Mouse (Mus musculus): ENCODE measurements around the gene Mgst2.

The Mgst2 gene

DNA sequence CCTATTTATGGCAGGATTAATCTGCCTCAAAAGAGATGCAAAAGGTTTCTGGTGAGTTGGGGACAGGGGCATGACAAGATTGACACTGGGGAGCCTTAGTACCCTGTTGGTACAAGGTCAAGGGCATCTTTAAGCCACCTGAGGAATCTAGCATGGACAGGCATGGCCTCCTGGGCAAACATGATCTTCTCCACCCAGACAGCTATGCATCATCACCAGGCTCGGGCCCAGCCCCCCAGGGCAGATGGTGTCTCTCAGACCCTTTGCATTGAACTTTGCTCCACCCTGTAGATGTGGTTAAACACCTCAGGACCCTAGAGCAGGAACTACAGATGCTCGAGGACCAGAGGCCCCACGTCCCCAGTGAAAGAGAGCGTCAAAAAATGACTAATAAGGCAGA is at the start of gene Mgst2:
Gene Mgst2, plus strand, starts transcription at position 301 of the 400 bp plus-strand sequence.
- in situ Hi-C loops (cut with MboI, MseI) = no loop called here

GRCm38 (mm10) chr3:51611972-51612371 is 48.2 kb upstream of the Mgst2 start:
- in situ Hi-C loops (cut with MboI, MseI) = no loop called here

DNA sequence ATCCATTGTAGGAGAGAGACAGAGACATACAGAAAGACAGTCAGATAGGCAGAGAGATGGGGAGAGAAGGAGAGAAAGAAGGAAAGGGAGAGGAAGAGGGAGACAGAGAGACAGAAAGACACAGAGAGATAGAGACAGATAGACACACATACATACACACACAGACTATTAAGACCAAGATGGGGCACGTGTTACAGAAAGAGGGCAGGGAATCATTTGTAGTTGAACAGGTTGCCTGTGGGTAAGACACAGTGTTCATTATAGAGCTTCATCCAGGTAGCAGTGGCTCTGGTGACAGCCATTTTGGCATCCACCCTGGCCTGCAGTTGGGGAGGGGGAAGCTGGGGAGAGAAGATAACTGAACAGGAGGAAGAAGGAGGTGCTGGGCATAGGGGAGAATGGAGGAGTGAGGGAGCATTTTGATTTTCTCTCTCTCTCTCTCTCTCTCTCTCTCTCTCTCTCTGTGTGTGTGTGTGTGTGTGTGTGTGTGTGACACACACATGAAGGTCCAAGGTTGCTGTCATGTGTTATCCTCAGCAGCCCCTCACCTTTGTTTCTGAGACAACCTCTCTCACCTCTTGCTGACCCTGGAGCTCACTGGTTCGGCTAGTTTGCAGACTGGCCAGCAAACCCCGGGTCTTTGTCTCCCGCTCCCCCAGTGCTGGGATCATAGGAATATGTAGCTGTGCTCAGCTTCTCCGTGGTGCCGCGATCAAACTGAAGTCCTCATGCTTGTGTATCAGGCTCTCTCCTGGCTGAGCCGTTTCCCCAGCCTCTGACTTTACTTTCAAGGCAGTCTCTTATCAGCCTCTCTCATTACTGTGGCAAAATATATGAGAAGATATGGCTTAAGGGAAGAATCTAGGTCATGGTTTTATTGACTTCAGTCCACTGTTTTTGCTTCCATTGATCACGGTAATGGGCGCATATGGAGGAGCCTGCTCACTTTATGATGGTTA is 47.5 kb upstream of the Mgst2 start:
- in situ Hi-C loops (cut with MboI, MseI) = no loop called here

GRCm38 (mm10) chr3:51614278-51614677 is 45.9 kb upstream of the Mgst2 start:
- in situ Hi-C loops (cut with MboI, MseI) = no loop called here

DNA sequence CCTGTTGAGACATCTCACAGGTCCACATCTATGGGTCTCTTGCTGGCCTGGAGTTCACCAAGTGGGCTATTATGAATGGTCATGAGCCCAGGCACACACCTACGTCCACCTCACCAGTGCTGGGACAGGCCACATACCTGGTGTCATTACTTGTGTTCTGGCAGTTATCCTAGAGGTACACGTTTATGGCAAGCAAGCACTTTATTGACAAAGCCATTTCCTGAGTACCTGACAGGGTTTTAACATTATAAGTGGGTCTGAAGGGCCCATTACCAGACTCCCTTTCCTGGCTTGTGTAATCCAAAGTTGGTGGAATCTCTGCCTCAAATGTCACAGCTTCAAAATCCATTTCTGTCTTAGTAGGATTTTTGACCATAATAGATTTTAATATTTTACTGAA is 36.2 kb upstream of the Mgst2 start:
- in situ Hi-C loops (cut with MboI, MseI) = no loop called here

- in situ Hi-C loops (cut with MboI, MseI) = no loop called here
Measured at GRCm38 (mm10) chr3:51627741-51628140, 32.4 kb upstream of the Mgst2 start.

DNA sequence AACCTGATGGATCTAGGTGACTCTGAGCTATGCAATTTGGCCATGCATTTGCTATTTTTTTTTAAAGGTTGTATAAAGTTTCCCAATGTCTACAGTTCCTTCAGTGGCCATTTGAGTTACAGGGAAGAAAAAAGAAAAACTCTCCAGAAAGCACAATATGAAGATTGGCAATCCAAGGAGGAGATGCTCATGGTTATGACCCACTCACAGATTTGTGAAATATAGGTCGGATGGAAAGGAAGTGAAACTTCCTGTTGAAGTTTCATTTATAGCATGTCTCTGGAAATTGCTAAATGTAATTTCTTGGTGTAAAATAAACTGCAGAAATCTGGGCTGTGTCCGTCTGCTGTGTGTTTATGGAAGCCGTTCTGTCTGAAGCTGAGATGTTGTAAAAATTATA is 31.2 kb upstream of the Mgst2 start:
- in situ Hi-C loops (cut with MboI, MseI) = no loop called here

- in situ Hi-C loops (cut with MboI, MseI) = no loop called here
Measured at GRCm38 (mm10) chr3:51630746-51631145, 29.4 kb upstream of the Mgst2 start.

- in situ Hi-C loops (cut with MboI, MseI) = no loop called here
Measured at GRCm38 (mm10) chr3:51631971-51632370, 28.2 kb upstream of the Mgst2 start.

DNA sequence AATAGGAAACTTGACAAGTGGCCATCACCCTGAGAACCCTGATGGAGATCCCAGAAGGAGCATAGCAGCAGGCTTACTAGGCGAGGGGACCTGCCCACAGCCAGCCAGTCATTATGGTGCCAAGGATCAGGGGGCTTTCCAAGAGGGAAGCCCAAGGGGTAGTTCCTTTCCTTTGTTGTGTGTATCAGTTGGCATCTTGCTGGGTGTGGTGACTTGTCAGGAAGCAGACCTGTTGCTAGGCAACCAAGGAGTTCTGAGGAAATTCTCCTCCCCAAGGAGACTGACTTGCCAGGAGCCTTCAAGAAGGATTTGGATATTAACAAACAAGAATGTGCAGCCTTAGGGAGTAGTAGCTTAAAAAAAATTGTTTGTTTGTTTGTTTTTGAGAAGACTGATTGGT is 25.7 kb upstream of the Mgst2 start:
- in situ Hi-C loops (cut with MboI, MseI) = no loop called here

GRCm38 (mm10) chr3:51635960-51636359 is 24.2 kb upstream of the Mgst2 start:
- in situ Hi-C loops (cut with MboI, MseI) = no loop called here

- in situ Hi-C loops (cut with MboI, MseI) = no loop called here
Measured at GRCm38 (mm10) chr3:51636700-51637099, 23.5 kb upstream of the Mgst2 start.

- in situ Hi-C loops (cut with MboI, MseI) = no loop called here
Measured at GRCm38 (mm10) chr3:51637326-51637725, 22.8 kb upstream of the Mgst2 start.

DNA sequence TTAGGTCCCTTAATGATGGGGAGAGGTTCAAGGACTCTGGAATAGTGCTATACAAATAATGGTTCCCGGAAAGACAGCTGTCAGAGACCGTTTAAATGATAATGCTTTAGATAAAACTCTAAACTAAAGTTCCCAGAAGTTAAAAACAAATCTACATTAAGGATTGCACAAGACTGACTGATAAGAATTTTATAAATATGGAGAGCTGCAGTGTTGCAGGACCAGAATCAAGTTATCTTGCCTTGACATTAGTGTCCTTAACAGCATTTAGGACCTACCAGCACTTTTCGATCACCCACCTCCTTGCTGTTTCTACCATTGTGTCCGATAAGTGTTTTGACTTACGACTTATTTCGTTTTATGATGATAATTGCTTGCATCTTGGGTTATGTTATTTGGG is 21.9 kb upstream of the Mgst2 start:
- in situ Hi-C loops (cut with MboI, MseI) = no loop called here

GRCm38 (mm10) chr3:51645484-51645883 is 14.7 kb upstream of the Mgst2 start:
- in situ Hi-C loops (cut with MboI, MseI) = no loop called here

DNA sequence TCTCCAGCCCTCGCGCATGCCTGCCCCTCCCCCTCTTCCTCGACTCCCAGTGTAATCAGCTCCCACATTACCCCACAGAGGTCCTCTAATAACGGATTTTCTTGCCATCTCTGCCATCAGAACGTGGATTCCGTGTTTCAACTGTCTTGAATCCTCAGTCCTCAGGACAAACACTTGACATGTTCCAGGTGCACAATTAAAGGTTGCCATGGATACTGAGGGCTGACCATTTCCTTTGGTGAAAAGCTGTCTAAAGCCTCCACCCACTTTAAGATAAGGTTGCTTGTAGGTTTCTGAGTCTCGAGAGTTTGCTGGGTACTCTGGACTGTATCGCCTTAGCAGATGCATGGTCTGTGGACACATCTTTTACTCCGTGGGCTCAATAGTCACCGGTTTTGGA is 13.9 kb upstream of the Mgst2 start:
- in situ Hi-C loops (cut with MboI, MseI) = no loop called here

GRCm38 (mm10) chr3:51647356-51647755 is 12.8 kb upstream of the Mgst2 start:
- in situ Hi-C loops (cut with MboI, MseI) = no loop called here

- in situ Hi-C loops (cut with MboI, MseI) = no loop called here
Measured at GRCm38 (mm10) chr3:51648037-51648664, 12.0 kb upstream of the Mgst2 start.

- in situ Hi-C loops (cut with MboI, MseI) = no loop called here
Measured at GRCm38 (mm10) chr3:51649426-51649825, 10.7 kb upstream of the Mgst2 start.

DNA sequence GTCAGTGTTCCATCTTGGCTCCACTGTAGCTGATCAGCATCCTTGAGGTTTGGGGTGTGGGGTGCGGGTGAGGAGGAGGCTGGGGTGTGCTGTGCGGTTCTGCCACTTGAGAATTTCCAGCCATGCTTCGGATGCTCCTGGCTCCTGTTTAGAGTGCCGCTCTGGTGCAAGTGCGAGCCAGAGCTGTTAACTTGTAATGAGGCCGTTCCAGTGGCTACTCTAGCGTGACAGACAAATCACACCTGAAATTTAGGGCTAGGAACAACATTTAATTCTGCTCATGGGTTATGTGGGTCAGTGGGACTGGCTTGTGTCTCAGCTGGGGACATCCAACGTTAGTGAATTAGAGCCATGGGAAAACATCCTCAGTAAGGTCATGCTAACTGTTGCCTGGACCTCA is 10.2 kb upstream of the Mgst2 start:
- in situ Hi-C loops (cut with MboI, MseI) = loop anchor here (5.0 to 10.0 kb wide), 3 partner anchors 68 to 168 kb away; partner anchors contain the start of gene Rab33b

- in situ Hi-C loops (cut with MboI, MseI) = loop anchor here (5.0 to 10.0 kb wide), 3 partner anchors 69 to 169 kb away; partner anchors contain the start of gene Rab33b
Measured at GRCm38 (mm10) chr3:51651149-51651548, 9.0 kb upstream of the Mgst2 start.

DNA sequence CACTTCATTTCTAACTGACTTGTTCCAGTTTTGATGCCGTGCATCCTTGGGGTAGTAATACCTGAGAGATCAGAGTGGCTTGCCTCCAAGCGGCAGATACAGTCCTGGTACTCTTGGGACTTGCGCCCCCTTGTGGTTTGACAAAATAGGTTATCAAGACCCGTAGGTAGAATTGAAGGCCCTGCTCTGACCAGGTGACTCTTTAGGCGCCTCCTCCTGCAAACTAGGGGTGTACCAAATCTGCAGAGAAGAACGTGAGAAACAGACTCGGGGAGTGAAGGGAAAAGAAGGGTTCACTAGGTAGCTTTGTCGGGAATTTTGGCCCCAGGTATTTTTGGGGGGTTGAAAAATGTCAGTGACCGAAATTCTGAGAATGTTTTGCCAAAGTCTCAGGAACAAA is 7.9 kb upstream of the Mgst2 start:
- in situ Hi-C loops (cut with MboI, MseI) = loop anchor here (5.0 to 10.0 kb wide), 3 partner anchors 70 to 170 kb away; partner anchors contain the start of gene Rab33b

DNA sequence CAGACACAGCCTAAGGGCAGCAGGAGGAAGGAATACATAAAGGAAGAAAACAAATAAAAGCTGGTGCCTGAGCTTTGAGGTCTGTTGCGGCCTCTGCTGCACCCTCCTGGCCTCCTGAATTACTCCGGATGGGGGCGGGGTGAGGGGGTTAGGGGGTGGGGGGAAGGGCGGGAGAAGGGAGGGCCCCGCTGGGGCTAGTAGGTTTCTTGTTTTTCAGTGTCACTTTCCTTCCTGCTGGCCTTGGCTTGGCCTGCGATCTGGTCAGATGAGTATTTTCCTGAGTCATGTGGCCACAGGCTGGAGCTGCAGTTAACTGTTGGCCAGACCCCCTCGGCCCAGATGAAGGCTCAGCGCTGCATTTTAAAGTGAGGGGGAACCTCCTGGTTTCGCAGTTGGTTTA is 7.5 kb upstream of the Mgst2 start:
- in situ Hi-C loops (cut with MboI, MseI) = loop anchor here (5.0 to 10.0 kb wide), 3 partner anchors 70 to 170 kb away; partner anchors contain the start of gene Rab33b
